Mouse (Mus musculus) embryonic facial prominence, embryonic 13.5 days (tissue): Measurements from ENCODE around the gene Hdac1. TPM values are rescaled to one million over a fixed set of nuclear protein-coding genes. Genes with fewer than 3 reads are reported as not detected.

Source experiments
- ATAC-seq: fragments of 200-750 bp; cut with Nextera tagmentation; 2 replicates; pipeline ENCODE4 v1.8.0; 2017; ENCODE audit warnings: low read depth; ENCODE audit not compliant: insufficient number of reproducible peaks, insufficient read depth, low FRiP score, low TSS enrichment
- H3K27ac ChIP-seq: fragments of 300-500 bp; sonication (generic); 2 replicates; pipeline ENCODE4 v1.5.1; 2015; ENCODE audit warnings: moderate library complexity, mild to moderate bottlenecking, inconsistent platforms
- H3K27me3 ChIP-seq: fragments of 300-500 bp; sonication (generic); 2 replicates; pipeline ENCODE4 v1.6.1; 2015; ENCODE audit warnings: mild to moderate bottlenecking, inconsistent platforms
- H3K36me3 ChIP-seq: fragments of 300-500 bp; sonication (generic); 2 replicates; pipeline ENCODE4 v1.6.1; 2015; ENCODE audit warnings: mild to moderate bottlenecking, inconsistent platforms
- H3K4me1 ChIP-seq: fragments of 300-500 bp; sonication (generic); 2 replicates; pipeline ENCODE4 v1.6.1; 2015; ENCODE audit warnings: inconsistent platforms
- H3K4me2 ChIP-seq: fragments of 300-500 bp; sonication (generic); 2 replicates; pipeline ENCODE4 v1.6.1; 2015; ENCODE audit warnings: moderate library complexity, mild to moderate bottlenecking, inconsistent platforms
- H3K4me3 ChIP-seq: fragments of 300-500 bp; sonication (generic); 2 replicates; pipeline ENCODE4 v1.5.1; 2015; ENCODE audit warnings: mild to moderate bottlenecking, inconsistent platforms
- H3K9ac ChIP-seq: fragments of 300-500 bp; sonication (generic); 2 replicates; pipeline ENCODE4 v1.6.1; 2015; ENCODE audit warnings: mild to moderate bottlenecking, inconsistent platforms
- H3K9me3 ChIP-seq: fragments of 300-500 bp; sonication (generic); 2 replicates; pipeline ENCODE4 v1.6.1; 2016; ENCODE audit warnings: inconsistent platforms
- WGBS: fragments of 180-500 bp; shearing (Covaris S2); methylation state at CpG from one replicate; pipeline ENCODE4 v1.1.7; 2015; ENCODE audit warnings: mixed read lengths; 5-methylcytosine and 5-hydroxymethylcytosine counted together
- polyA plus RNA-seq: library from polyadenylated mRNA; unstranded; fragments of >200 nt; fragmentation: Nextera tagmentation; extraction: Ambion mirVana; gene quantifications from 2 replicates; pipeline ENCODE4 v1.2.1, GENCODE M21; 2015

The Hdac1 gene
- polyA plus RNA-seq, 1 experiment from 2014 or later: 240 TPM

DNA sequence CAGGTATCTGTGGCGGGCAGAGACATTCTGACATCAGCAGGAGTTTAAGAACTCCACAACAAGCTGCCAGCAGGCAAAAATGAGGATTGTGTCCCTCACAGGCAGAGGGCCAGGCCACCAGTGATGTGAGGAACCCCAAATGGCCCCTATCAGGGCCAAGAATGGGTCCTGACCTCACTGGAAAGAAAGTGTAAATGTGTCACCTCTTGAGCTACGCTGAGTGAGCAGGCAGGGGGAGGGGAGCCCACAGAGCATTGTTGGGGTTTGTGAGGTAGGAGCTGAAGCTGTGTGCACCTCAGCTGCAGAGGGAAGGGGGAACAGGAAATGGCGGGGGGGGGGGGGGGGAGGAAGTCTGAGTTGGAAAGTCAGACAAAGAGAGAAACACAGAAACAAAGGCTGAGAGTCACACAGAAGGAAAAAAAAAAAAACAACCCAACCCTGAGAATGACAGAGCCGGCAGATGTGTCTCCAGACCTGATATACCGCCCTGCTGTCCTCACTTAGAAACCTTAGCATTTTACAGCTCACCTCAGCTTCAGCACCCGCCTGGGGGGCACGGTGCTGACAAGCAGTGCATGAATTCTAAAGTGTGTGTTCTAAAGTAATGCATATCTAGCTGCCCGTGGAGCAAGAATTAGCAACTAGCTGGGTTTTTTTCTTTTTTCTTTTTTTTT, 32.8 kb upstream of the Hdac1 start:
- Histone ChIP-seq H3K9ac (no peak overlapping the region), H3K27ac (no peak overlapping the region; the same call in 1 of the 2 replicates), H3K27me3 (no peaks in the 10 kb centered on the region; the same call in 1 of the 2 replicates), H3K4me1 (peaks cover 10% of the 10 kb centered on the region; the same call in 1 of the 2 replicates), H3K36me3 (no peaks in the 10 kb centered on the region), H3K4me3 (no peak overlapping the region), H3K9me3 (no peaks in the 10 kb centered on the region), H3K4me2 (no peak overlapping the region)
- ATAC-seq: no peak
- 46% methylated on average over 7 of the region's 8 CpGs for WGBS

DNA sequence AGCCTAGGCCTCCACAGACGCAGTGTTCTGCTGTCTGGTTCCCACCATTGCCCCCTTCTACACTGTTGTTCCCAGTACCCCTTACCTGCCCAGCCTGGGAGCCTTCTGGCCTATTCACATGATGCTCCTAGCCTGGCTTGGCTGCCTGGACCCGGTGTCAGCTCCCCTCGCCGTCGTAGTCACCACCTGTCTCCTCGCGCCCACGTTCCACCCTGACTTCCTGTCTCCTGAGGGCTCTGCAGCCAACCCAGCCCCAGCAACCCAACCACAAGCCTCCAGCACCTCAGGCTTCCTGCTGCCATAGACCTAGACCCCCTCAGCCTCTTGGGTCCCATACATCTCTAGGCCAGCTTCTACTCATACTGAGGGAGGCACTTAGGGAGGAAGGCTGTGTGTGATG, 30.9 kb upstream of the Hdac1 start, which contains the start of gene Lck:
Gene Lck, minus strand, starts transcription at position 212 of the 400 bp plus-strand sequence.
- 93% methylated on average over 8 of the region's 8 CpGs for WGBS
- Histone ChIP-seq H3K9me3 (no peaks in the 10 kb centered on the region), H3K36me3 (no peaks in the 10 kb centered on the region), H3K4me3 (no peak within 1 kb of the TSS), H3K27ac (no peak within 1 kb of the TSS), H3K9ac (no peak within 1 kb of the TSS), H3K4me2 (no peak within 1 kb of the TSS), H3K27me3 (no peaks in the 10 kb centered on the region; the same call in 1 of the 2 replicates), H3K4me1 (peaks cover 10% of the 10 kb centered on the region; the same call in 1 of the 2 replicates)
- no peak for ATAC-seq

DNA sequence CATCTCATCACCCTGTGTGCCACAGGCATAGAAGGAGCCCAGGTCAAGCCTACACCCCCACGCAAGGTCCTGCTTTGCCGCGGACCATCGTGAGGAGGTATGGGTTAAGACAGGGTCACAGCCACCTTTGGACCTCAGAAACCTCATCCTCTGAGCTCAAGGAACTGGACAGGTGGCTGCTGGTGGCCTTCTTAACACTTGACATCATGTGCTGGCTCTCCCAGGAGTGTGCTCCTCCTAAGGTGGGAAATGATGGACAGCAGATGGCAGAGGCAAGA, 30.5 kb upstream of the Hdac1 start:
- 94% methylated on average over 4 of the region's 4 CpGs for WGBS
- Histone ChIP-seq H3K27ac (no peak overlapping the region), H3K27me3 (no peaks in the 10 kb centered on the region; the same call in 1 of the 2 replicates)

DNA sequence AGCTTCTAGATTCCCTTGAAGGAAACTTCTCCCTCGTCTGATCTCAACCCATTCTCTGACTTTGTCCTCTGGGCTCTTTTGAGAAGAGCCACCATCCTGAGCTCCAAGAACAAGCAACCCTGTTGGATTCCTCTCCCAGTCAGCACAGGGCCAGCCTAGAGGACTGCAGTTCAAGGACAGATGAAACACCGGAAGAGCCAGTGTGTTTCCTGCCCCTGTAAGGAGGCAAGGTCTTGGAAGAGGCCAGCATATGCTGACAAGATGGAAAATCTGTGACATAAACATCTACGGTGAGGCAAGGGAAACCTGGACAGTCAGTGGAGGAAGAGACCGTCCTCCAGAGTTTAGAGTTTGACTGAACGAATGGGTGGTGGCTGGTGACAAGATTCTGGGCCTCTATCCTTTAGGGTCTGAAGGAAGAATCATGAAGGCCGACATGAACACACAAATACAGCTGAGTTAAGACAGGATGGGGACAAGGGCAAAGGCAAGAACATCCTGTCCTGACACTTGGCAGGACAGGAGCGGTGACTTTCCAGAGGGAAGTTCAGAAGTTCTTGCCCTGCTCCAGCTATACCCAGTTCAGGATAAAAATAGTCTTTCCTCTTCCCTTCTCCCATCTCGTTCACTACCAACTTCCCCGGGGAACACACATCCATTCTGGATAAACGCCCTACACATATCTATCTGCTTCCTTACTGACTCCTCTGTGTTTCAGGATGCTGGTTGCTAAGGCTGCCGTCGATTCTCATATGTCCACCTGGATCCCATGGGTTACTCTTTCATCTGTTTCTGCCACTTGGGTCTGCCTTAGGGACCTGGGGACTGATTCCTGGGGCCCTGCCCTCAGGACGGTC, 30.0 kb upstream of the Hdac1 start:
- Histone ChIP-seq H3K4me1 (peaks cover 10% of the 10 kb centered on the region; the same call in 1 of the 2 replicates), H3K27me3 (no peaks in the 10 kb centered on the region; the same call in 1 of the 2 replicates), H3K4me3 (no peak overlapping the region), H3K9ac (no peak overlapping the region), H3K4me2 (no peak overlapping the region), H3K27ac (no peak overlapping the region), H3K36me3 (no peaks in the 10 kb centered on the region), H3K9me3 (no peaks in the 10 kb centered on the region)
- ATAC-seq: no peak
- 86% methylated on average over 13 of the region's 13 CpGs for WGBS

More for the DNA sequence above, 30.5 kb upstream of the Hdac1 start:
- no peak overlapping the region for H3K4me3 ChIP-seq
- no peaks in the 10 kb centered on the region for H3K36me3 ChIP-seq
- H3K4me1 ChIP-seq: peaks cover 10% of the 10 kb centered on the region; the same call in 1 of the 2 replicates
- H3K4me2 ChIP-seq: no peak overlapping the region
- ATAC-seq: no peak
- no peaks in the 10 kb centered on the region for H3K9me3 ChIP-seq
- no peak overlapping the region for H3K9ac ChIP-seq

DNA sequence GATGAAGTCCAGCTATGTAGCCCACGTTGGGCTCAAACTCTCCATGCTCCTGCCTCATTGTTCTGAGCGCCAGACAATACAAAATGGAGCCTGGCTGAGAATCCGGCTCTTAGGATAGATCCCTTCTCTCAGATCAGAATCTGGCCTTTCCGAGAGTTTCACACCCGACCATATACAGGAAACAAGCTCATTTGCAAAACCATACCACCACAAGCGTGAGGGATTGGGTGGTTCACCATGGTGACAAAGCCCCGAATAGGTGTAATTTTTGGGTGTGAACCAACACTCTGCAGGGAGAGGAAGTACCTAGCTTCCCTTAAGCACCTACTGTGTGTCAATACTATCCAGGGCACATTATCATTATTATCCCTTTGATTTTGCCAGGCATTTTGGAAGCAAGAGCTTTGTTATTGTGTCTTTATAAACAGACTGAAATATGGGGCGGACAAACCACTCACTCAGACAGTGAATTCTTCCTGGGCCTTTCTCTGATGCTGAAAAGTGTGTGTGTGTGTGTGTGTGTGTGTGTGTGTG, 29.1 kb upstream of the Hdac1 start:
- Histone ChIP-seq H3K36me3 (no peaks in the 10 kb centered on the region), H3K9me3 (no peaks in the 10 kb centered on the region), H3K9ac (no peak overlapping the region), H3K4me3 (no peak overlapping the region), H3K27me3 (no peaks in the 10 kb centered on the region), H3K27ac (no peak overlapping the region), H3K4me2 (no peak overlapping the region), H3K4me1 (peaks cover 6% of the 10 kb centered on the region; the same call in 1 of the 2 replicates)
- no peak for ATAC-seq
- 79% methylated on average over 8 of the region's 8 CpGs for WGBS

DNA sequence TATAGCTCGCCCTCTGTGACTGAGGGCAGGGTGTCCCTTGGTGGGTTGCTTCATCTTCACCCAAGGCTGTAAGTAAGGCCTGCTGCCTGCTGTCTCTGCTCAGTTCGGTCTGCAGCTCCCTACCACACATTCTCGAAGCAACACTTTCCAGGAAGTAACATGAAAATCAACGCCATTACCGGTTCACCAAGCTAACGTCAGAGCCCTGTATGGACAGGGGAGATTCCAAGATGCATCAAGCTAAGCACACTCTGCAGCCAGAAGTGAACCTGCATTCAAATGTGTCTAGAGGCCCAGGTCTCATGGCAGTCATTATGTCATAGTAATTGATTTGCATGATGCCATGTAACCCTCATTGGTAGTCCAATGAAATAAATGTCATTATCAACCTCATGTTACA, 27.5 kb upstream of the Hdac1 start:
- Histone ChIP-seq H3K36me3 (no peaks in the 10 kb centered on the region), H3K4me1 (peaks cover 2% of the 10 kb centered on the region; the same call in 1 of the 2 replicates), H3K27me3 (no peaks in the 10 kb centered on the region), H3K9ac (no peak overlapping the region), H3K9me3 (no peaks in the 10 kb centered on the region), H3K4me2 (no peak overlapping the region), H3K27ac (no peak overlapping the region), H3K4me3 (no peak overlapping the region)
- 91% methylated on average over 6 of the region's 6 CpGs for WGBS
- no peak for ATAC-seq

DNA sequence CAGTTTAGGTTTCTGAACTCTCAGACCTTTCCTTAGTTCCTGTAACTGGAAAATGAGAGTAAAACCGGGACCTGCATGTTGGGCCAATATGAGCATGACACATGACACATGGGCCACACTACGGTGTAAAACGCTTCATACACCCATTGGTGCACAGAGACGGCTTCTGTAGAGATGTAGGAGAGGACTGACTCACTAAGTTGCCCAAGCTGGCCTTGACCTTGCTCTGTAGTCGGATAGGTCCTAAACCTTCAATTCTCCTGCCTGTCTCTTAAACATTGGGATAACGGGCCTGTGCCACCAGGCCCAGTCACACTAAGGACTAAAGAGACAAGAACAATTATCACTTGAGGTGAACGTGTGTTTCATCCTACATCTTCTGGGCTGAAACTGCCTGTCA, 25.9 kb upstream of the Hdac1 start:
- Histone ChIP-seq H3K27me3 (no peaks in the 10 kb centered on the region), H3K27ac (no peak overlapping the region), H3K9ac (no peak overlapping the region), H3K36me3 (no peaks in the 10 kb centered on the region), H3K4me3 (no peak overlapping the region), H3K4me2 (no peak overlapping the region), H3K9me3 (no peaks in the 10 kb centered on the region), H3K4me1 (no peaks in the 10 kb centered on the region)
- 92% methylated on average over 7 of the region's 7 CpGs for WGBS
- ATAC-seq: no peak

DNA sequence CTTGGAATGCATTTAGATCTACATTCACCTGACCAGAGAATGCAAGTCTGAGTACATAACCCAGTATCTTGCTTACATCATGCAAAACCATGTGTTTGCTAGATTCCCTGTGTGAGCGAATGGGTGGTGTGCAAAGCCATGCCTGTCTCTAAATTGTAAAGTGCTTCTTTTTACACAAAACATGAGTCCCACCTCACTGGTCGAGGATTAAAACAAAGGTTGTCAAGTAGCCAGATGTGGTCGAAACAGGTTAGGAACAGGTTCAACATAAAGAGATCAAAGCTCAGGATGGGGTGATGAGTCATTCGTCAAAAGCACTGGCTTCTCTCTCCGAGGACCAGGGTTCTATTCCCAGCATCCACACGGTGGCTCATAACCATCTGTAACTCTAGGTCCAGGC, 22.6 kb upstream of the Hdac1 start:
- no peak overlapping the region for H3K4me3 ChIP-seq
- no peak overlapping the region for H3K27ac ChIP-seq
- H3K4me2 ChIP-seq: no peak overlapping the region
- no peaks in the 10 kb centered on the region for H3K9me3 ChIP-seq
- no peaks in the 10 kb centered on the region for H3K36me3 ChIP-seq
- no peaks in the 10 kb centered on the region for H3K27me3 ChIP-seq
- WGBS: 85% methylated on average over 6 of the region's 6 CpGs
- H3K9ac ChIP-seq: no peak overlapping the region
- no peaks in the 10 kb centered on the region for H3K4me1 ChIP-seq
- no peak for ATAC-seq

DNA sequence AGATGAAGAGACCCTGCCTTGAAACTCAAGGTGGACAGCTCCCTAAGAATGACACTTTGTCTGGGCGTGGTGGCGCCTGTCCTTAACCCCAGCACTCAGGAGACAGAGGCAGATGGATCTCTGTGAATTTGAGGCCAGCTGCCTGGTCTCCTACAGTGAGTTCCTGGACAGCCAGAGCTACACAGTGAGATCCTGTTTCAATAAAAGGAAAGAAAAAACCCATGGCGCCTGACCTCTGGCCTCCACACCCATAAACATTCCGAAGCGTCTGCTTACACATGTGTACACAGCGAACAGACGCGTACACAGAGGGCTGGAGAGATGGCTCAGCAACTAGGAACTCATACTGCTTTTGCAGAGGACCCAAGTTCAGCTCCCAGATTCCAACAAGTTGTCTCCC, 21.2 kb upstream of the Hdac1 start:
- no peaks in the 10 kb centered on the region for H3K36me3 ChIP-seq
- no peaks in the 10 kb centered on the region for H3K27me3 ChIP-seq
- H3K4me1 ChIP-seq: no peaks in the 10 kb centered on the region
- WGBS: 36% methylated on average over 8 of the region's 8 CpGs
- H3K9me3 ChIP-seq: no peaks in the 10 kb centered on the region
- H3K9ac ChIP-seq: no peak overlapping the region
- H3K4me2 ChIP-seq: no peak overlapping the region
- no peak overlapping the region for H3K4me3 ChIP-seq
- no peak overlapping the region for H3K27ac ChIP-seq
- ATAC-seq: no peak

DNA sequence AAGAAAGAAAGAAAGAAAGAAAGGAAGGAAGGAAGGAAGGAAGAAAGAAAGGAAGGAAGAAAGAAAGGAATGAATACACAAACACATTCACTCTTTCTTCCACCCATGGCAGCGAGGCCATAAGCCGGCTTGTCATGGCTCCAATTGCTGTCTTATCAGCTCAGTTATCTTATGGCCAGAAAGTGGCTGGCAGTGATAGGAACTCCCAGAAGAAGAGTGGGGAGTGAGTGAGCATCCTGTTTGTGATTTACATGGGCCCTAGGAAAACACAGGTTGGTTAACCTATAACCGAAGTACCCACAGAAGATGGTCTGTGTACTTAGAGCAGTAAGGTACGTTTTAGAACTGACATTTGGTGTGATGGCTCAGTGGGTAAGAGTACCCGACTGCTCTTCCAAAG, 18.7 kb upstream of the Hdac1 start:
- H3K36me3 ChIP-seq: no peaks in the 10 kb centered on the region
- peaks cover 6% of the 10 kb centered on the region; the same call in 1 of the 2 replicates for H3K4me1 ChIP-seq
- no peak for ATAC-seq
- H3K27me3 ChIP-seq: no peaks in the 10 kb centered on the region
- H3K4me3 ChIP-seq: no peak overlapping the region
- no peak overlapping the region for H3K9ac ChIP-seq
- H3K9me3 ChIP-seq: no peaks in the 10 kb centered on the region
- no peak overlapping the region for H3K4me2 ChIP-seq
- no peak overlapping the region for H3K27ac ChIP-seq
- WGBS: 86% methylated on average over 5 of the region's 5 CpGs

DNA sequence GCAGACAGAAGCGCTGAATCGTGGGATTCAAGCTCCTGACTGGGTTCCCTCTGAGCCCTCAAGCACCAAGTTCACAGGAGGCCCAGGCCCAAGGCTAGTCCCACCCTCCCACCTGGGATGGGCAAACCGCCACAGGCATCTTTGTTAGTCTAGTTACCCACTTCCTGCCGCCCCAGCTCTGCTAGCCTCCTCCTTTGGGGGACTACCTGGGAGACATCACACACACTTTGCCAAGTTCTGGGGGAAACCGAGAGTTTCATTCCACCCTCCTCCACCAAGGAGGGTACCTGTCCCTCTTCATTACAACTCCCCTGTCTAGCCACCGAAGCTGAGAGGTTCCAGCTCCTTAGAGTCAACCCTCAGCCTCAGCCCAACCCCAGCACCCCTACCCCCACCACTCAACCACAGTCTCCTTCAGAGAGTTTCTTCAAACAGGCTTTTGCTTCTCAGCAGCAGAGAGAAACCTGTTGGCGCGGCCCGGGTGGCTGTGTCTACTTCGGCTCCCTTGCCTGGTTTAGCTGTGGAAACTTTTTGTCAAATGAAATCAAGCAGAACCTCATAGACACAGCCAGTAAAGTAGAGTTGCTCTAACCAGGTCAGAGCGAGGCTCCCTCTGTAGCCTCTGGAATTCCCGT, 15.9 kb upstream of the Hdac1 start:
- no peak overlapping the region for H3K9ac ChIP-seq
- ATAC-seq: no peak
- WGBS: 77% methylated on average over 12 of the region's 12 CpGs
- H3K36me3 ChIP-seq: no peaks in the 10 kb centered on the region
- no peaks in the 10 kb centered on the region for H3K27me3 ChIP-seq
- no peaks in the 10 kb centered on the region for H3K9me3 ChIP-seq
- no peak overlapping the region for H3K4me2 ChIP-seq
- H3K4me3 ChIP-seq: no peak overlapping the region
- peaks cover 17% of the 10 kb centered on the region for H3K4me1 ChIP-seq
- H3K27ac ChIP-seq: no peak overlapping the region
